Mouse (Mus musculus) adrenal gland, adult (tissue): Measurements from ENCODE around the gene Slc6a6.

ENCODE experiments used
- DNase-seq, 2 experiments: peaks; one replicate each; pipeline ENCODE4 v3.0.0; 2022 to 2023; ENCODE audit warnings: low spot score in 1 of 2; ENCODE audit not compliant: inconsistent age in 2 of 2

Slc6a6 gene

DNA sequence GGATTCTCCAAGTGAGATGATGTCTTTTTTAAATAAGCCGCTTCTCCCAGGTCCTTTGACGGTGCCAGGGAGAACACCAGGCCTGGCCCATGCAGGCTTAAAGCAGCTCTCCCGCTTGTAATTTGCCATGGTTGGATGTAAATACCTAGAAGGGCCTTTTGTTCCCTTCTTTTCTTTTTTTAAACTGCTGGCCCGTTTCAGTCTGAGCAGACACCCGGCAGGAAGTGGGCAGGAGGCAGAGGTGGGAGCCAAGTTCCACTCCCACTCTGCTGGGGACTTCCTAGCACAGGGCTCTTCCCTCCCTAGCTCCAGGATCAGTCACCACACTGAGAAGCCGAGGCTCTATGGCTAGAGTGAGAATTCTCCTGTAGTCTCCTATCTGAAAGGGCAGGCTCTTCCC, 70.2 kb downstream of the Slc6a6 start:
- DNase-seq: peak; percentile 21 to 48

DNA sequence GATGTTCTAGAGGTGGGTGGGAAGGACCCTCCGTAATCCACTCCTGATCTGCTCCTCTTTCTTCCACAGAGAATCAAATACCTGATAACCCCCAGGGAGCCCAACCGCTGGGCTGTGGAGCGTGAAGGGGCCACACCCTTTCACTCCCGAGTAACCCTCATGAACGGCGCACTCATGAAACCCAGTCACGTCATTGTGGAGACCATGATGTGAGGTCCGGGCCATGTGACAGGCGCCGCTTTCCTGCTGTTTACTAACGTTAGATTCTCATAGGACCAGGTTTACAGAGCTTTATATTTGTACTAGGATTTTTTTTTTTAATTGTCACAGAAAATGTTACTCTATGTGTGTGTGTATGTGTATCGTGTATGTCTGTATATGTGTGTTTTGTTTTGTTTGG, 71.0 kb downstream of the Slc6a6 start:
- DNase-seq: peak in 1 of 2 experiments; percentile 34

DNA sequence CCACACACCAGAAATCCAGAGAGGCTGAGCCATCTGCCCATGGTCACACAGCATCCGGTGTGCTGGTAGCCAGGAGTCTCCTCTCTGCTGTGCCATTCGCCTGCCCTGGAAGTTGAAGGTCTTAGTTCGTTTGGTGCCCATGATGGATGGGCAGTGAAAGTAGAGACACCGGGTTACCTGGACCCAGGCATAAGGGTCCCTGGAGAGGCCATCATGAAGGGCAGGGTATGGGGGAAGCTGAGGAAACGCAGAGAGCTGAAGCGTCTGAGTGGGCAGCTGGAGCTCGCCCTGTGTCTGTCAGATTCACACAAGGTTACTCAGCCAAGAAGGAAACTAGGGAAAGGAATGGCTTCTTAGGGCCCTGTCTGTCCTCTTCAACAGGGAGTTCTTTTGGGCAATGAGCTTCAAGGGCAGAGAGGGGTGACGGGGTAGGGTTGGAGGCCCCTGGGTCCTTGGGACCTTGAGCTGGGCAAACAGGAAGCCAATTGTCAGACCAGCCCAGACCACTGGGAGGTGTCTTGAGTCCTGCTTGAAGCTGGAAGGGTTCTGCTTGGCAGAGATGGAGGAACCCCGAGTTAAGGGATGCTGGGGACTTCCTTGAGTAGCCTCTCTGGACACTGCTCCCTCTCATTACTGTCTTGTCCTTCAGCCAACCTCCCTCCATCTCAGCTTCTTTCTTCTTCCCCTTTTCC, 78.3 kb downstream of the Slc6a6 start:
- peak; percentile 42 to 74 for DNase-seq

- DNase-seq: no peak
Observed at GRCm38 (mm10) chr6:91767550-91767949, 83.7 kb downstream of the Slc6a6 start.

DNA sequence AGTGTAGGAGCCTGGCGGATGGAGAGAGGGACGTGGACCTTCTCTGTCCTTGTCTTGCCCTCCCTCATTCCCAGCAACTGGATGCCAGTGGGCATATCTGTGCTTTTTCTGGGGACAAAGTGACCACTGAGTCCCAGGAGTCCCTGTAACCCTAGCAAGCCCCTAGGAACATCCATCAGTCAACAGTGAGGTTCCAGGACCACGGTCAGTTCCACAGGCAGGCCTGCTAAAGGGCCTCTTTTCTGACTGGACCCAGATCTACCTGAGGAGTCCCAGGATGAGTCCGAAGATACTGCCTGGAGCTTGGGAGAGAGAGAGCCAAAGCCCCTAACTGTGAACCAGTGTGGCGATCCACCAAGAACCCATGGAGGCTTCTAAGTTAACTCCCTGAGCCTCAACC, 90.1 kb downstream of the Slc6a6 start:
- no peak for DNase-seq

GRCm38 (mm10) chr6:91776543-91776942, 92.7 kb downstream of the Slc6a6 start:
- DNase-seq: peak; percentile 78 to 90

- DNase-seq: no peak
Observed at GRCm38 (mm10) chr6:91779206-91779605, 95.4 kb downstream of the Slc6a6 start.

GRCm38 (mm10) chr6:91785018-91785417, 101.2 kb downstream of the Slc6a6 start:
- DNase-seq: no peak

- DNase-seq: no peak
Observed at GRCm38 (mm10) chr6:91788311-91788798, 104.5 kb downstream of the Slc6a6 start.

- DNase-seq: no peak
Observed at GRCm38 (mm10) chr6:91795640-91796039, 111.8 kb downstream of the Slc6a6 start.

DNA sequence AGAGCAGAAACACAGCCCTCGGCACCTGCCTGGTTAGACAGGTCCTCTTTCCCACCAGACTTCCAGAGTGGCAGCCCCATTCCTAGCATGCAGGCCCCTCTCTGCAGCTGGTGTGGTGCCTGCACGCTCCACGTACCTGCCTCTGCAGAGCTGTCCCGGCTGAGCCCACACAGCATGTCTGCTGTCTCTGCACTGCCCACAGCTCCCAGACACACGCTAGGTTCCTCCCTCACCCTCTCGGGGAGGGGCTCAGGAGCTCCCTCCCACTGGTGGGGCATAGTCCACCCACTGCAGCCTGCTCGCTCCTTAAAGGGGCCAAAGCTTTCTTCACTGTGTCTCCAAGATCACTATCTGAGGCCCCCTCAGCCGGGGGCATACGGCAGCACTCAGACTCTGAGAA, 112.2 kb downstream of the Slc6a6 start:
- DNase-seq: no peak

- DNase-seq: no peak
Observed at GRCm38 (mm10) chr6:91796736-91797135, 112.9 kb downstream of the Slc6a6 start.

DNA sequence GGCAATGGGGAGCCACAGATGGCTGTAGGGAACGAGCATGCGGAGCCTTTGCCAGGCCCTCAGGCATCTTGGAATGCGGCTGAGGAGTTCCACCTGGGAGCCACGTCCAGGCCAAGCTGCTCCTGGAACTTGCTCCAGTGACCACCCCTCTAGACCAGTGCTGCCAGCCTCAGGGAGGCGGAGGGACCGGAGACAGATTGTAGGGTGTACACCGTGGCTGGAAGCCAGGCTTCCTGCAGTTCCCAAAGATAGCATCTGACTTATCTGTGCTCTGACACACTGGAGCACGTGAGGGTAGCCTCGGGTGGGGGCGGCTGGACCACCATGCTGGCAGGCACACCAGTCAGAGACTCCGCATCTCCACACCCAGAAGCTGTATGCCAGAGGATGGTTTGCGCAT, 114.6 kb downstream of the Slc6a6 start:
- no peak for DNase-seq

GRCm38 (mm10) chr6:91804177-91804576, 120.3 kb downstream of the Slc6a6 start:
- peak in 1 of 2 experiments; percentile 34 for DNase-seq

DNA sequence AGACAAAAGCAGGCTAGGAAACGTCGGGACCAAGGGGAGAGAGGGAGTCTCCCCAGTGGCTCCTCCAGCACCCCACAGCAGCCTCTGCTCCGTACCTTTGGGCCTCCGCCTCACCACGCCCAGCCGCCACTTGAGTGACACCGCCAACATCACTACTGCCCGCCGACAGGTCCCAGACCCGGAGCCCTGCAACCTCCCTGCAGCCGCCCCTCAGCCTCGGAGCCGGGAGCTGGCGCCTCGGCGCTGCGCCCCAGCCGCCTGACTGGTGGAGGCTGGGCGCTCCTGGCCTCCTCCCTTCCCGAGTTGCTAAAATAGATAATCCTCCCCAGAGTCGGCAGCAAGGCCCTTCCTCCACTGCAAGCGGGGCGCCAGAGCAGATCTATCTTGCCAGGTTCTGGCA, 123.3 kb downstream of the Slc6a6 start:
- peak in 1 of 2 experiments; percentile 37 for DNase-seq

- DNase-seq: peak; percentile 45 to 57
Observed at GRCm38 (mm10) chr6:91808022-91808421, 124.2 kb downstream of the Slc6a6 start.
